Mouse (Mus musculus): Measurements from ENCODE around the gene Th.

DNA sequence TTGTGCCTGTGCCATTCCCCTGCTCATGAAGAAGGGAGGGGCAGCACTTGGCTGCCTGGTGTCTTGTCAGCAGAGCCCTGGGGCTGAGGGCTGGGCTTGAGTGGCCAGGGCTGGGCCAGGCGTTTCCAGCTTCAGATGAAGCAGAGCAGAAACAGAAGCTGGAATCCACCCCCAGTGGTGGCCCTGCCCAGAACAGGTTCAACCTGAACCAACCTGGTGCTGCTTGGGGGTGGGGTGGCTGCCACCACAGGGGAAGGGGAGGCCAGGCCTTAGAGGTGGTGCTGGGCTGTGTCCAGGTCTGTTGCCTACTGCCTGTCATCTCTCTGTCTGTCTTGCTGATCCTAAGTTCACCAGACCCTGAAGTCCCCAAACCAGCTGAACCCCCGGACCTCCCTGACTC is 25.1 kb upstream of the Th start:
- TF ChIP-seq GATA1 (IDR thresholded peaks at IDR 0.05; ENCODE audit: low read length) (no peak), TAL1 (IDR thresholded peaks at IDR 0.05; ENCODE audit: low read length) (no peak)
